Mouse (Mus musculus): ENCODE results near the gene Psg19.

DNA sequence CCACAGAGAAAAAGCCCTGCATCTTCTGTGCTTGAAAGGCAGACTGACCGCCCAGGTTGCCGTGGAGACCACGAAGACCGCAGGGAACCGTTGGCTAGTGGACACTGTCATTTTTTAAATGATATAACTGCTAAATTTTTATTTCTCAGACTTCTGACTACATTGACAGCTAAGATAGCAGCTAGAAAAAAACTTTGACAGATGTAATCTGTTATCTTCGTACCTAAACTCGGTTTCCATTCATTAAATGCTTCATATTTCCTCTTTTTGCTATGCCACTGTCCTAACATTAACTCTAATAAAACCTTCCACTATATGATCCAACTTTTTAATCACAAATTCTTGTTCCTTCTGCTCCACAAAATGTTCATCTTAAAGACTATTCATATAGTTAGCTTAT is 31.2 kb upstream of the Psg19 start:
- no peak for TF ChIP-seq CTCF (IDR thresholded peaks at IDR 0.05; ENCODE audit: low read depth)
- TF ChIP-seq EP300 (IDR thresholded peaks at IDR 0.05; ENCODE audit: low read depth): no peak
